Mouse (Mus musculus): Measurements from ENCODE around the gene Defa35. TPM values are rescaled to one million over a fixed set of nuclear protein-coding genes. Genes with fewer than 3 reads are reported as not detected.
"Not testable (repeated sequence)": the region's sequence is repeated elsewhere in the genome, so short reads cannot be mapped to it uniquely, and the experiment has no call there.

The Defa35 gene
- not detected in 2 replicates for polyA plus RNA-seq (2012; ENCODE audit: insufficient read depth, insufficient read length, missing spikeins)

DNA sequence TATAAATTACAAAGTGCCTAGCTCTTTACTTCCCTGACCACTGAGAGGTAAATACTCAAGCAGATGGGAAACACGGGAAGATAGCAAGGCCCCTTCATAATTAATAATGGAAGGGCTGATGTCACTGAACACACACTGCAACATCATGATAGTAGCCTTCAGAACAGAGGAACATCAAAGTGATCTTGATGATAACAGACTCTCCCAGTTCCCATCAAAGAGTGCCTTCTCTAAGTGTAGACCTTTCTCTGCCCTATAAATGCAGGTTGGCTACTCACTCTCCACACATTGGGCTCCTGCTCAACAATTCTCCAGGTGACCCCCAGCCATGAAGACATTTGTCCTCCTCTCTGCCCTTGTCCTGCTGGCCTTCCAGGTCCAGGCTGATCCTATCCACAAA, at the start of gene Defa35:
Defa35 (plus strand) TSS at position 301 of the 400 bp plus-strand sequence.
- not testable (repeated sequence) for H3K27ac ChIP-seq (replicated peaks; ENCODE audit: low read depth, low read length); H3K4me3 ChIP-seq (ENCODE audit: insufficient read depth, low read depth, low read length); H3K4me1 ChIP-seq (ENCODE audit: control insufficient read depth, insufficient read depth, insufficient read length, low read length)

- not testable (repeated sequence) for H3K4me1 ChIP-seq (ENCODE audit: control insufficient read depth, insufficient read depth, insufficient read length, low read length)
These were observed 39.6 kb upstream of the Defa35 start, which contains the start of gene Defa21 for GRCm38 (mm10) chr8:21025245-21025644. TSS of gene Defa21 (plus strand) at chr8:21025545.

DNA sequence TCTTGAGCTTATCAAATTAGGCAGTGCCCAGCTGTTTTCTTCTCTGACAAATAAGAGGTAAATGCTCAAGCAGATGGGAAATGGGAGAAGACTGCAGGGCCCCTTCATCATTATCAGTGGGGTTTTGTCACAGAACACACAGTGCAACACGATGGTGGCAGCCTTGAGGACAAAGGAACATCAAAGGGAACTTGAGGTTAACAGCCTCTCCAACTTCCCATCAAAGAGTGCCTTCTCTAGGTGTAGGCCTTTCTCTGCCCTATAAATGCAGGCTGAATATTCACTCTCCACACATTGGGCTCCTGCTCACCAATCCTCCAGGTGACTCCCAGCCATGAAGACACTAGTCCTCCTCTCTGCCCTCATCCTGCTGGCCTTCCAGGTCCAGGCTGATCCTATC, 10.1 kb upstream of the Defa35 start, which contains the start of gene Defa23:
Defa23 (plus strand) TSS at position 301 of the 400 bp plus-strand sequence.
- not testable (repeated sequence) for H3K4me1 ChIP-seq (ENCODE audit: control insufficient read depth, insufficient read depth, insufficient read length, low read length); H3K4me3 ChIP-seq (ENCODE audit: insufficient read depth, low read depth, low read length); H3K27ac ChIP-seq (replicated peaks; ENCODE audit: low read depth, low read length)

More at GRCm38 (mm10) chr8:21025245-21025644, 39.6 kb upstream of the Defa35 start, which contains the start of gene Defa21:
- not testable (repeated sequence) for H3K27ac ChIP-seq (replicated peaks; ENCODE audit: low read depth, low read length); H3K4me3 ChIP-seq (ENCODE audit: insufficient read depth, low read depth, low read length)

DNA sequence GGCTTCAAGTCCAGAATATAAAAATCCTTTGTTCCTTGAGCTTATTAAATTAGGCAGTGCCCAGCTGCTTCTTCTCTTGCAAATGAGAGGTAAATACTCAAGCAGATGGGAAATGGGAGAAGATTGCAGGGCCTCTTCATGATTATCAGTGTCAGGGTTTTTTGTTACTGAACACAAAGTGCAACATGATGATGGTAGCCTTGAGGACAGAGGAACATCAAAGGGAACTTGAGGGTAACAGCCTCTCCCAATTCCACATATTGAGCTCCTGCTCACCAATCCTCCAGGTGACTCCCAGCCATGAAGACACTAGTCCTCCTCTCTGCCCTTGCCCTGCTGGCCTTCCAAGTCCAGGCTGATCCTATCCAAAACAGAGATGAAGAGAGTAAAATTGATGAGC, 19.3 kb downstream of the Defa35 start, which contains the start of gene Defa25:
Defa25 (plus strand) TSS at position 301 of the 400 bp plus-strand sequence.
- not testable (repeated sequence) for H3K4me3 ChIP-seq (ENCODE audit: insufficient read depth, low read depth, low read length); H3K4me1 ChIP-seq (ENCODE audit: control insufficient read depth, insufficient read depth, insufficient read length, low read length); H3K27ac ChIP-seq (replicated peaks; ENCODE audit: low read depth, low read length)

DNA sequence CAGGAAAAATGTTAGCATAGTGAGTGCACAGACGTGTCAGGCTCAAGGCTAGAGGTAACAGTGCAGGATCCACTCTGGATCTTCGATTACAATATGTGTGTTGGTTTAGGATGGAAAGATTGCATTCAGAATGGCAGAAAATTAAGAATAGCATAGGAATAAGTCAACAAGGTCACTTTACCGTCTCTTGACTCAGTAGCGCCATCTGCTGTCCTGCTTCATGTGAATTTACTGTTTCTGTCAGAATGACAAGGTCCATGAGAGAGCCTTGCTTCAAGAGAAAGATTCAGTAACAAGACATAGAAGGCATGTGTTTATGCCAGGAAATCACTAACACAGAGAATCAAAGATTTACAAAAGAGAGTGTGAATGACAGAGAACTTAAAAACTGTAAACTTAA, 28.3 kb downstream of the Defa35 start:
- Histone ChIP-seq H3K4me3 (ENCODE audit: insufficient read depth, low read depth, low read length) (no peak overlapping the region), H3K27ac (replicated peaks; ENCODE audit: low read depth, low read length) (no peak overlapping the region), H3K4me1 (ENCODE audit: control insufficient read depth, insufficient read depth, insufficient read length, low read length) (no peaks in the 10 kb centered on the region)

GRCm38 (mm10) chr8:21095950-21096349, 31.1 kb downstream of the Defa35 start, which contains the start of gene Gm14851:
TSS of gene Gm14851 (minus strand) at chr8:21096050.
- not testable (repeated sequence) for H3K4me3 ChIP-seq (ENCODE audit: insufficient read depth, low read depth, low read length); H3K27ac ChIP-seq (replicated peaks; ENCODE audit: low read depth, low read length); H3K4me1 ChIP-seq (ENCODE audit: control insufficient read depth, insufficient read depth, insufficient read length, low read length)

Other genes starting within 250 kb of the Defa35 start
- not detected in 2 replicates for gene Defb33, start 172.4 kb upstream of the Defa35 start, polyA plus RNA-seq (2012; ENCODE audit: insufficient read depth, insufficient read length, missing spikeins)
- gene Gm15056, start 162.4 kb upstream of the Defa35 start, polyA plus RNA-seq (2012; ENCODE audit: insufficient read depth, insufficient read length, missing spikeins), result not detected in 2 replicates
- not detected in 2 replicates for gene Gm6040, start 143.0 kb upstream of the Defa35 start, polyA plus RNA-seq (2012; ENCODE audit: insufficient read depth, insufficient read length, missing spikeins)
- not detected in 2 replicates for gene AY761185, start 120.3 kb upstream of the Defa35 start, polyA plus RNA-seq (2012; ENCODE audit: insufficient read depth, insufficient read length, missing spikeins)
- gene Defa21, start 39.5 kb upstream of the Defa35 start, polyA plus RNA-seq (2012; ENCODE audit: insufficient read depth, insufficient read length, missing spikeins), result not detected in 2 replicates
- not detected in 2 replicates for gene Defa23, start 10.0 kb upstream of the Defa35 start, polyA plus RNA-seq (2012; ENCODE audit: insufficient read depth, insufficient read length, missing spikeins)
- gene Defa25, start 19.4 kb downstream of the Defa35 start, polyA plus RNA-seq (2012; ENCODE audit: insufficient read depth, insufficient read length, missing spikeins), result not detected in 2 replicates
- gene Gm14851, start 31.0 kb downstream of the Defa35 start, polyA plus RNA-seq (2012; ENCODE audit: insufficient read depth, insufficient read length, missing spikeins), result not detected in 2 replicates
- not detected in 2 replicates for gene Defa30, start 69.6 kb downstream of the Defa35 start, polyA plus RNA-seq (2012; ENCODE audit: insufficient read depth, insufficient read length, missing spikeins)
- gene Defa22, start 97.2 kb downstream of the Defa35 start, polyA plus RNA-seq (2012; ENCODE audit: insufficient read depth, insufficient read length, missing spikeins), result not detected in 2 replicates
- not detected in 2 replicates for gene Defa31, start 126.6 kb downstream of the Defa35 start, polyA plus RNA-seq (2012; ENCODE audit: insufficient read depth, insufficient read length, missing spikeins)
- gene Gm15293, start 136.5 kb downstream of the Defa35 start, polyA plus RNA-seq (2012; ENCODE audit: insufficient read depth, insufficient read length, missing spikeins), result not detected in 2 replicates
- not detected in 2 replicates for gene Gm15292, start 184.7 kb downstream of the Defa35 start, polyA plus RNA-seq (2012; ENCODE audit: insufficient read depth, insufficient read length, missing spikeins)